Mouse (Mus musculus) embryonic fibroblast, embryonic 13.5 days (primary cell): ENCODE data around the gene Ankrd34b. TPM values are rescaled to one million over a fixed set of nuclear protein-coding genes. Genes with fewer than 3 reads are reported as not detected.

Experiments used
- H3K27ac ChIP-seq: 2 replicates; pipeline ENCODE4 v1.5.1; 2012; ENCODE audit warnings: low read length, control low read depth, inconsistent platforms; ENCODE audit not compliant: insufficient read depth
- H3K4me1 ChIP-seq: 2 replicates; pipeline ENCODE4 v1.6.1; 2011; ENCODE audit warnings: low read length; ENCODE audit not compliant: control insufficient read depth, insufficient read depth
- H3K4me3 ChIP-seq: 2 replicates; pipeline ENCODE4 v1.5.1; 2011; ENCODE audit warnings: mild to moderate bottlenecking, control low read depth, low read length; ENCODE audit not compliant: insufficient read depth
- CTCF ChIP-seq: IDR thresholded peaks from 2 replicates; pipeline ENCODE4 v1.5.1; 2011; ENCODE audit warnings: mild to moderate bottlenecking, control low read depth, low read length, moderate library complexity, borderline replicate concordance; ENCODE audit not compliant: insufficient read depth
- POLR2A ChIP-seq: IDR thresholded peaks from 2 replicates; pipeline ENCODE4 v1.6.1; 2011; ENCODE audit warnings: low read depth, mild to moderate bottlenecking, control low read depth, low read length, moderate library complexity
- polyA plus RNA-seq: library from polyadenylated mRNA; stranded (reverse); fragments of >200 nt; gene quantifications from 2 replicates; pipeline ENCODE4 v1.2.4, GENCODE M21; 2011; ENCODE audit warnings: low read depth; ENCODE audit not compliant: missing spikeins, insufficient read length

Ankrd34b gene
- not detected in 2 replicates for polyA plus RNA-seq

DNA sequence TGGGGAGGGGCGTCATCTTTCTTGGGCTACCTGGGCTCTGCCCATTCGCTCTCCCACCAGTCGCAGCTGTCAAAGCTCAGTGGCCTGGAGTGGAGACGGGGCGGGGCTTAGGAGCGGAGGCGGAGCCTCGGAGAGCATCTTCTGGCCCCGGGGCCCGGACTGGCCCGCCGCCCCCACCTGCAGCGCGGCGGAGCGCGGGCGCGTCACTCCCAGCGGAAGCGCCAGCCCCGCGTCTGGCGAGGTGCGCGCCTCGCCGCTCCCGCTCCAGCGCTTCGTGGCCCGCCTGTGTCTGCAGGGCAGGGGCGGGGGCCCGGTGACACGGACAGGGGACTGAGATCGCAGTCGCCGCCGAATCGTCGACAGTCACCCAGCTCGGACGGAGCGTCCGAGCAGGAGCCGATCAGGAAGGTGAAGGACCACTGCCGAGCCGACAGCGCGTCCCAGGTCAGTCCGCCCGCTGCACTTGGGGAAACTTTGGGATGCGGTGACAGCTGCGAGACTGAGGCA is at the start of gene Ankrd34b:
TSS of gene Ankrd34b (plus strand) at position 139 of the 507 bp plus-strand sequence.
- H3K27ac ChIP-seq, result no peak within 1 kb of the TSS
- H3K4me1 ChIP-seq, result no peaks in the 10 kb centered on the region
- H3K4me3 ChIP-seq, result peak within 1 kb of the TSS; percentile 29
- TF ChIP-seq POLR2A (no peak), CTCF (no peak)

GRCm38 (mm10) chr13:92387367-92387766 is 38.3 kb upstream of the Ankrd34b start:
- no peak overlapping the region for H3K27ac ChIP-seq
- no peaks in the 10 kb centered on the region for H3K4me1 ChIP-seq
- TF ChIP-seq CTCF (no peak), POLR2A (no peak)
- no peak overlapping the region for H3K4me3 ChIP-seq

DNA sequence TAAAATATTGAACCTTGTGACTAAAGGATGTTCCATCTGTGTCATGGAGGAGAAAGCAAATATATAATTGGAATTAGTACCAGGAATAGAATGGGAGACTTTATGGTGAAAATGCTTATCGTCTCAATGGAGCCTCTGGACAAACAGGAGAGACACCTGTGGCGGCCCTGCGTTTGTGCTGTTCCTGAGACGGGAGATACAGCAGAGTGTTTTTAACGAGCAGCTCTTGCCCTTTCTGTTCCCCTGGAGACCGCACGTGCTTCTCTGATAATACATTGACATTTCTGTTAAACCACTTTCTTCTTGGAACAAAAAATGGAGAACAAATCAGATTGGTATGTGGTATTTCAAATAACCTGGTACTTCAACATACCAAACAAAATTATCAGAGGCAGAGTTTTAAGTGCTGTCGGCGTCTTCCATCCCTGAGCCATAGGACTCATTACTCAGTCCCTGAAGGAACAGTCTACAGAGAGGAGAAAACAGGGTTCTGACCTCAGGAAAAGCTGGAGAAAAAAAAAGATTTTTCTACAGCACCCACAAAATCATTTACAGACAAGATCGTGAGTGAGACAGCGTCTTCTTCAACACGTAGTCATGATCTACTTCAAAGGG is 32.5 kb upstream of the Ankrd34b start:
- no peak overlapping the region for H3K4me3 ChIP-seq
- H3K4me1 ChIP-seq, result no peaks in the 10 kb centered on the region
- no peak overlapping the region for H3K27ac ChIP-seq
- no peak for TF ChIP-seq CTCF
- no peak for TF ChIP-seq POLR2A

DNA sequence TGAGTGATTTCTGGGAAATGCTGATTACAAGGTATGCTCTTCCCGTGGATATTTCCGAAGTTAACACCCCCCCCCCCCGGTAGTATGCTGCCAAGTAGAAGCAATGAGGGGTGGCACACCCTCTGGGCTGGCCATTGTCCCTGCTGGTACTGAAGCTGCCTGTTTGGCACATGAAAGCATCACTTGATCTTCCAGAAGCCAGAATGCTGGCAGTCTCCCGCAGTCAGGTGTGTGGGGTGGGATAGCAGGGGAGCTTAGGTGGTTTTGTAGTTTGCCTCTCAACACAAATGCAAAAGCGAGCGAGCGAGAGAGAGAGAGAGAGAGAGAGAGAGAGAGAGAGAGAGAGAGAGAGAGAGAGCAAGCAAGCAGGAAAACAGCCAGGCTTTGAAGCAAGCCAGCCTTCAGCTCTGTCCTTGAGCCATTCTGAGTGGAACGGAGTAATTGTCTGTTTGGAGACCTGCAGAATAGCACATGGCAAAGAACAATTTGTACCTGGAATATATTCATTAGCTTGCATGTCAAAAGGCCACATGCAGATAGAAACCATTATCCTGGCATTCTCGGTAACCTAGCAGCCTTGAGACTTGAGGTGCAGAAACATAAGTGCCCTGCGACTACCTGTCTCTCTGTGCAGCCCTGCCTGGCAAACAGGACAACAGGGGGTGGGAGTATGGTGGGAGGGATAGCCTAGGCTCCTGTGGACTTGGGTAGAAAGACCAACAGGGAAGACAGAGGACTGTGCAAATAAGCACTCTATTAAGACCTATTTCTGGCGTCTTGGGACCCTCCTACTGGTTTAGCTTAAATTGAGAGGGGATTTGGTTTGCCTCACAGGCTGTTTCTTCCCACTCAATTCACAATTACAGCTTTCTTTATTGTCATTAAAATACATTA is 27.0 kb upstream of the Ankrd34b start:
- Histone ChIP-seq H3K27ac (no peak overlapping the region), H3K4me3 (no peak overlapping the region), H3K4me1 (no peaks in the 10 kb centered on the region)
- no peak for TF ChIP-seq POLR2A
- TF ChIP-seq CTCF, result no peak

DNA sequence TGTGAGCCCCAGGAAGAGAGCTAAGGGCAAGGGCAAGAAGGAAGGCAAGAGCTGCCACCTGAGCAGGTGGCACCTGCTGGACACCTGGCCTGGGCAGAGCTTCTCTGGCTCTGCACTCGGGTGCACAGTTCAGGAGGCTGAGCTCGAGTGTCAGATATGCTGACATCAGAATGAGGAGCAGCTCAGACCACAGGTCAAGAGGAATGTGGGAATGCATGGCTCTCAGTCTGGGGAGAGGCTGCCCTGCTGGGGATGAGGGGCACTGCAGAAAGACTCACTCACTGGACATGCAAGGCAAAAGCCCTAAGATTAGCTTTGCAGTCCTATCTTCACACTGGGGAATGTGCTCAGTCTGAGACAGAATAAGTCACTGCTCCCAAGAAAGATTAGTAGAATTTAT is 23.6 kb upstream of the Ankrd34b start:
- no peak overlapping the region for H3K4me3 ChIP-seq
- no peaks in the 10 kb centered on the region for H3K4me1 ChIP-seq
- no peak for TF ChIP-seq CTCF
- TF ChIP-seq POLR2A, result no peak
- H3K27ac ChIP-seq, result no peak overlapping the region

DNA sequence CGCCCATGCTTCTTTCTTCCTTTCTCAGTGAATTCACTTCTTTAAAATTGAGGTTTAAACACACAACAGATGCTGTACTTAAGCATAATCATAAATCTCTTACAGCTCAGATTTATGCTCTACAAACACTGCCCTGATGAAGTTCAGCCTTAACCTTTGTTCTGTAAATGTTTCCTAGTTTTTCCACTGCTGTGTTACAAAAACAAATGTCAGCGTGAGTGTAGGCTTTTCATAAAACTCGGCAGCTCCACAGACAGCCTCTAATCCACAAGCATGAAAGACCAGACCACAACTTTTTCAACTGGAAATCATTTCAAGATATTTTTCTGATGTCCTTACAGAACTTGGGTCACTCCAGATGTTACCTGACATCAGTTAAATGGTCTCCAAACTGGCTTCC is 22.2 kb upstream of the Ankrd34b start:
- no peak for TF ChIP-seq POLR2A
- TF ChIP-seq CTCF, result no peak
- no peaks in the 10 kb centered on the region for H3K4me1 ChIP-seq
- H3K4me3 ChIP-seq, result no peak overlapping the region
- H3K27ac ChIP-seq, result no peak overlapping the region

DNA sequence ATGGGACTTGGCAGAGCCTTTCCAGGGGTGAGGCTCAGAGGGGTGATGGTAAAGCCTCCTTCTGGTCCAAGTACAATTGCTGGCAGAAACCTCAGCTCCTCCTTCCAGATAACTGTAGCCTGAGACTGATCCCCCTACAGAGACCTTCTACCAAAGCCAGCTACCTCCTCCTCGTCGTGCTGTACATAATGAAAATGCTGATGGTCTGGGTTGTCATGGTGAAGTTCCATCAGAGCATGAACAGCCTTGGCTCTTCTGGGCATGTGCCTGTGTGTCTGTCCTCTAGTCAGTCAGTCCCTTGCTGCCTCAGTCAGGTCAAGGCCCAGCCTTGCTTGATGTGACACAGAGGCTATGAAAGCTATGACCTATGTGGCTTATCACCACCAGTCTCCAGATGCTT is 15.2 kb upstream of the Ankrd34b start:
- H3K4me1 ChIP-seq, result no peaks in the 10 kb centered on the region
- TF ChIP-seq POLR2A, result no peak
- TF ChIP-seq CTCF, result no peak
- no peak overlapping the region for H3K4me3 ChIP-seq
- H3K27ac ChIP-seq, result no peak overlapping the region

GRCm38 (mm10) chr13:92419630-92420029 is 6.1 kb upstream of the Ankrd34b start:
- H3K4me3 ChIP-seq, result no peak overlapping the region
- no peak for TF ChIP-seq POLR2A
- no peak for TF ChIP-seq CTCF
- no peaks in the 10 kb centered on the region for H3K4me1 ChIP-seq

GRCm38 (mm10) chr13:92423711-92424110 is 2.0 kb upstream of the Ankrd34b start:
- no peak overlapping the region for H3K4me3 ChIP-seq
- no peak overlapping the region for H3K27ac ChIP-seq
- no peaks in the 10 kb centered on the region for H3K4me1 ChIP-seq
- TF ChIP-seq CTCF (no peak), POLR2A (no peak)

More at GRCm38 (mm10) chr13:92419630-92420029, 6.1 kb upstream of the Ankrd34b start:
- no peak overlapping the region for H3K27ac ChIP-seq

- H3K27ac ChIP-seq, result no peak overlapping the region
- peak overlapping the region; percentile 29 for H3K4me3 ChIP-seq
- TF ChIP-seq CTCF (no peak), POLR2A (no peak)
- H3K4me1 ChIP-seq, result no peaks in the 10 kb centered on the region
These were observed 777 bp downstream of the Ankrd34b start for GRCm38 (mm10) chr13:92426294-92427051.
